Mouse (Mus musculus) lung, embryonic 15.5 days (tissue): Measurements from ENCODE around the gene Macrod1. TPM values are rescaled to one million over a fixed set of nuclear protein-coding genes. Genes with fewer than 3 reads are reported as not detected.
A peak's percentile ranks its signal among the peaks of the same experiment; 100 is the strongest.

Source experiments
- ATAC-seq: fragments of 200-750 bp; cut with Nextera tagmentation; 2 replicates; pipeline ENCODE4 v1.8.0; 2017; ENCODE audit warnings: moderate number of reproducible peaks, borderline replicate concordance; ENCODE audit not compliant: low FRiP score, low TSS enrichment; ENCODE audit errors: extremely low read depth
- H3K27ac ChIP-seq: fragments of 300-500 bp; sonication (generic); 2 replicates; pipeline ENCODE4 v1.5.1; 2015; ENCODE audit warnings: moderate library complexity, mild to moderate bottlenecking, inconsistent platforms
- H3K27me3 ChIP-seq: fragments of 300-500 bp; sonication (generic); 2 replicates; pipeline ENCODE4 v1.6.1; 2015; ENCODE audit warnings: inconsistent platforms
- H3K36me3 ChIP-seq: fragments of 300-500 bp; sonication (generic); 2 replicates; pipeline ENCODE4 v1.6.1; 2015; ENCODE audit warnings: inconsistent platforms
- H3K4me1 ChIP-seq: fragments of 300-500 bp; sonication (generic); 2 replicates; pipeline ENCODE4 v1.6.1; 2015; ENCODE audit warnings: inconsistent platforms
- H3K4me2 ChIP-seq: fragments of 300-500 bp; sonication (generic); 2 replicates; pipeline ENCODE4 v1.6.1; 2015; ENCODE audit warnings: inconsistent platforms, mild to moderate bottlenecking, moderate library complexity
- H3K4me3 ChIP-seq: fragments of 300-500 bp; sonication (generic); 2 replicates; pipeline ENCODE4 v1.5.1; 2015; ENCODE audit warnings: mild to moderate bottlenecking, inconsistent platforms
- H3K9ac ChIP-seq: fragments of 300-500 bp; sonication (generic); 2 replicates; pipeline ENCODE4 v1.6.1; 2015; ENCODE audit warnings: inconsistent platforms
- H3K9me3 ChIP-seq: fragments of 300-500 bp; sonication (generic); 2 replicates; pipeline ENCODE4 v1.6.1; 2016; ENCODE audit warnings: inconsistent platforms
- WGBS: fragments of 180-500 bp; shearing (Covaris S2); methylation state at CpG from one replicate; pipeline ENCODE4 v1.1.7; 2015; 5-methylcytosine and 5-hydroxymethylcytosine counted together
- polyA plus RNA-seq: library from polyadenylated mRNA; unstranded; fragments of >200 nt; fragmentation: Nextera tagmentation; extraction: Ambion mirVana; gene quantifications from 2 replicates; pipeline ENCODE4 v1.2.1, GENCODE M21; 2015

The Macrod1 gene
- polyA plus RNA-seq, 1 experiment from 2014 or later = 14.2 TPM

GRCm38 (mm10) chr19:7240782-7241690, 184.4 kb downstream of the Macrod1 start, which contains the start of gene Naa40:
Gene Naa40 (minus strand): TSS chr19:7241183.
- H3K27ac ChIP-seq = peak within 1 kb of the TSS; percentile 77
- no peaks in the 10 kb centered on the region for H3K36me3 ChIP-seq
- peaks cover 9% of the 10 kb centered on the region for H3K4me1 ChIP-seq
- peak within 1 kb of the TSS; percentile 66 for H3K4me2 ChIP-seq
- peak within 1 kb of the TSS; percentile 76 for H3K4me3 ChIP-seq
- H3K9ac ChIP-seq = peak within 1 kb of the TSS; percentile 79
- no peaks in the 10 kb centered on the region for H3K27me3 ChIP-seq
- H3K9me3 ChIP-seq = no peaks in the 10 kb centered on the region
- peak; percentile 95 for ATAC-seq
- under 1% methylated on average over 79 of the region's 80 CpGs for WGBS

GRCm38 (mm10) chr19:7246021-7246420, 189.4 kb downstream of the Macrod1 start:
- Histone ChIP-seq H3K27me3 (no peaks in the 10 kb centered on the region), H3K9me3 (no peaks in the 10 kb centered on the region), H3K27ac (no peak overlapping the region), H3K4me1 (no peaks in the 10 kb centered on the region; the same call in 1 of the 2 replicates), H3K36me3 (no peaks in the 10 kb centered on the region), H3K4me3 (no peak overlapping the region), H3K4me2 (no peak overlapping the region), H3K9ac (no peak overlapping the region)
- 72% methylated on average over 3 of the region's 3 CpGs for WGBS
- no peak for ATAC-seq

Other genes starting within 250 kb of the Macrod1 start
- gene Rps6ka4, start 216.2 kb upstream of the Macrod1 start, polyA plus RNA-seq = 33.4 and 36.1 TPM in 2 replicates
- 1.3 and 1.7 TPM in 2 replicates for gene Ccdc88b, start 198.6 kb upstream of the Macrod1 start, polyA plus RNA-seq
- gene Trmt112, start 147.1 kb upstream of the Macrod1 start, polyA plus RNA-seq = 137 and 153 TPM in 2 replicates
- gene Prdx5, start 146.7 kb upstream of the Macrod1 start, polyA plus RNA-seq = 245 and 260 TPM in 2 replicates
- 9.3 and 9.5 TPM in 2 replicates for gene Esrra, start 135.0 kb upstream of the Macrod1 start, polyA plus RNA-seq
- gene Catsperz, start 131.4 kb upstream of the Macrod1 start, polyA plus RNA-seq = 2.5 and 3.4 TPM in 2 replicates
- gene Kcnk4, start 122.3 kb upstream of the Macrod1 start, polyA plus RNA-seq = 0.13 and 0.22 TPM in 2 replicates
- 74.4 and 80.0 TPM in 2 replicates for gene Bad, start 114.9 kb upstream of the Macrod1 start, polyA plus RNA-seq
- gene Gpr137, start 114.3 kb upstream of the Macrod1 start, polyA plus RNA-seq = 28.1 and 31.0 TPM in 2 replicates
- 141 and 160 TPM in 2 replicates for gene Ppp1r14b, start 81.8 kb upstream of the Macrod1 start, polyA plus RNA-seq
- gene Plcb3, start 80.3 kb upstream of the Macrod1 start, polyA plus RNA-seq = 53.5 and 53.9 TPM in 2 replicates
- 121 and 126 TPM in 2 replicates for gene Fkbp2, start 76.3 kb upstream of the Macrod1 start, polyA plus RNA-seq
- gene Vegfb, start 69.2 kb upstream of the Macrod1 start, polyA plus RNA-seq = 42.9 and 48.7 TPM in 2 replicates
- 23.5 and 23.9 TPM in 2 replicates for gene Dnajc4, start 64.2 kb upstream of the Macrod1 start, polyA plus RNA-seq
- gene Nudt22, start 60.7 kb upstream of the Macrod1 start, polyA plus RNA-seq = 23.6 and 24.0 TPM in 2 replicates
- gene Trpt1, start 60.7 kb upstream of the Macrod1 start, polyA plus RNA-seq = 9.7 and 11.2 TPM in 2 replicates
- gene Fermt3, start 37.3 kb upstream of the Macrod1 start, polyA plus RNA-seq = 9.5 and 13.5 TPM in 2 replicates
- gene Stip1, start 16.8 kb upstream of the Macrod1 start, polyA plus RNA-seq = 244 and 249 TPM in 2 replicates
- 0.91 and 1.4 TPM in 2 replicates for gene Flrt1, start 48.9 kb downstream of the Macrod1 start, polyA plus RNA-seq
- 188 and 194 TPM in 2 replicates for gene Otub1, start 149.5 kb downstream of the Macrod1 start, polyA plus RNA-seq
- gene Cox8a, start 160.8 kb downstream of the Macrod1 start, polyA plus RNA-seq = 793 and 848 TPM in 2 replicates
- gene Naa40, start 184.4 kb downstream of the Macrod1 start, polyA plus RNA-seq = 55.1 and 61.5 TPM in 2 replicates
- gene Rcor2, start 210.5 kb downstream of the Macrod1 start, polyA plus RNA-seq = 9.7 and 12.4 TPM in 2 replicates